Mouse (Mus musculus) olfactory bulb, adult 2 months (tissue): ENCODE measurements at regions not wholly inside any gene's neighbourhood (a gene's known extent, or its start where the extent isn't known, plus 50 kb on each side); places are given as distances from the start of the nearest gene placed in this dataset.

Experiments used
- CTCF ChIP-seq: fragments of 200-500 bp; IDR thresholded peaks from 2 replicates; pipeline ENCODE4 v1.5.1; 2012; ENCODE audit warnings: low read depth, mild to moderate bottlenecking, low read length, moderate library complexity; ENCODE audit not compliant: insufficient read depth
- POLR2A ChIP-seq: fragments of 200-500 bp; IDR thresholded peaks from 2 replicates; pipeline ENCODE4 v1.6.1; 2012; ENCODE audit warnings: mild to moderate bottlenecking, low read depth, low read length, moderate library complexity; ENCODE audit not compliant: insufficient read depth

GRCm38 (mm10) chr5:46367328-46367727 is 509.9 kb upstream of the Lcorl start:
- TF ChIP-seq POLR2A (no peak), CTCF (no peak)
